Mouse (Mus musculus): ENCODE results near the gene Adm. TPM values are rescaled to one million over a fixed set of nuclear protein-coding genes. Genes with fewer than 3 reads are reported as not detected.

Gene Adm
- polyA plus RNA-seq (2012; rRNA removed) = 2.5 and 3.2 TPM in 2 replicates

DNA sequence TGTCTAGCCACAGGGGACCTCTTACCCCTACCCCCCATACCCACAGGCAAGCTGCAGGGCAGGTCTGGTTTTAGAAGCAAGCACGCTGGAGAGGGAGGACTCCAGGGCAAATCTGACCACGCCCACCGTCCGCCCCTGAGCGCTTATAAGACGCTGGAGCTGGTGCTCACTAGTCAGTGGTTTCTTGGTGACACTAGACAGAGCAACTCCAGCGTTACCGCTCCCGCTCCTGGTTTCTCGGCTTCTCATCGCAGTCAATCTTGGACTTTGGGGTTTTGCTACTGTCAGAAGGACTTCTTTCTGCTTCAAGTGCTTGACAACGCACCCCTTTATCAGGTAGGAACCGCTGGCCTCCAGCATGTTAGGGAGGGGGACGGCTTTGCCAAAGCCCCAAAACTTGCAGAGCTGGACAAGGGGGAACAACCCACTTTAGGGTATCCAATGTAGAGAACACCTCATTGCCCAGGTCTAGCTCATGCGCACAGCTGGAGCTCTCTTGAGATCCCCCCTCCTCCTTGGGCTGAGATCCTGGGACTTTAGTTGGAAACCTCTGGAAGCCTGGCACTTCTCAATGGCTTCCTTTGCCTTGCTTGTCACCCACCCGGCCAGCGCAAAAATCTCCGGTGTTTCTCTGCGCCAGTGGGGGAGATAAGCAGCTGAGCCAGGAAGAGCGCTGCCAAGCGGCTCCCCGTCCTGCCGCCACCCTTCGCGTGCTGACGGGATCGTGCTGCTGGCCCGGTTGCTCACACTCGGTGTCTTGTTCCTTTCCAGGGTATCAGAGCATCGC, at the start of gene Adm:
Adm (plus strand) TSS at position 176 of the 787 bp plus-strand sequence.

DNA sequence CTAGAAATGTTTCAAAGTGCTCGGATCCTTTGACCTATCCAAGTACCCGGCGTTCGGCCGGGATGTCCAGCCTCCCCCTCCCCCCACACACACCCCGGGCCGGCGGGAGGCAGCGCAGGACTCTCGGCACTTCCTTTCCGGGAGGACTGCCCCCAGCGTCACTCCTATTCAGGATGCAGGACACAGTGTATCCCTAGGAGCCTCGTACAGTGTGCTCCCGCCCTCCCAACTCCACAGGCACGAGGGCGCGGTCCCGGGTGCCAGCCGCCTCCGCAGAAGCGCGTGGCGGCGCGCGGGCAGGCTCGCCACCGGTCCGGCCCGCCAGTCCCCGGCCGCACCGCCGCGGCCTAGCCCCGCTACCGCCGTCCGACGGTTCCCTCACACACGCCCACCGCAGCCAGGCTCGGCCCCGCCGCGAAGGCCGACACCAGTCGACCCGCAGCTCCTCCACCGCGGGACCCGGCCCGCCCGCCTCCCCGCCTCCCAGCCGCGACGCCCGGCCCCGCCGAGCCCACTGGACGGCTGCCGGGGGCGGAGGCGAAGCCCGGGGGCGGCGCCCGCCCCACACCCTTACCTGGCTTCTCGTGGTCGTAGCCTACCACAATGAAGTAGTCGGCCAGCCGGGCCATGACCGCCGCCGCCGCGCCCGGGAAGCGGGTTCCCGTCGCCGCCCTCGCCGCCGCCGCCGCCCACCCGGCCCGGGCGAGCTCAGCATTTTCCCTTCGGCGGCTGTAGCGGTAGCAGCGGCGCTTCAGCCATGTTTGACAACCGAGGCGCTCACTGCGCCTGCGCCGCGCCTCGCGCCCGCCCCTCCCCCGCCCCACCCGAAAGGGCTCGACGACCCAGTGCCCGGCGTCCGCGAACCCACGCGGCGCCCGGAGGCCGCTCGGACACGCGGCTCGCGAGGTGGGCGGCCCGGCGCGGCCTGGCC, 13.1 kb upstream of the Adm start, which contains the start of gene Sbf2:
Sbf2 (minus strand) TSS at position 790 of the 931 bp plus-strand sequence.

Other genes starting within 250 kb of the Adm start
- 68.4 and 71.7 TPM in 2 replicates for gene Sbf2, start 12.7 kb upstream of the Adm start, polyA plus RNA-seq (2012; rRNA removed)
- gene Ampd3, start 140.5 kb downstream of the Adm start, polyA plus RNA-seq (2012; rRNA removed) = 13.6 and 17.0 TPM in 2 replicates
- gene Rnf141, start 216.8 kb downstream of the Adm start, polyA plus RNA-seq (2012; rRNA removed) = 51.4 TPM in 2 replicates
- gene Lyve1, start 235.6 kb downstream of the Adm start, polyA plus RNA-seq (2012; rRNA removed) = 4.1 and 5.6 TPM in 2 replicates